Mouse (Mus musculus): Measurements from ENCODE around the gene Golgb1.

DNA sequence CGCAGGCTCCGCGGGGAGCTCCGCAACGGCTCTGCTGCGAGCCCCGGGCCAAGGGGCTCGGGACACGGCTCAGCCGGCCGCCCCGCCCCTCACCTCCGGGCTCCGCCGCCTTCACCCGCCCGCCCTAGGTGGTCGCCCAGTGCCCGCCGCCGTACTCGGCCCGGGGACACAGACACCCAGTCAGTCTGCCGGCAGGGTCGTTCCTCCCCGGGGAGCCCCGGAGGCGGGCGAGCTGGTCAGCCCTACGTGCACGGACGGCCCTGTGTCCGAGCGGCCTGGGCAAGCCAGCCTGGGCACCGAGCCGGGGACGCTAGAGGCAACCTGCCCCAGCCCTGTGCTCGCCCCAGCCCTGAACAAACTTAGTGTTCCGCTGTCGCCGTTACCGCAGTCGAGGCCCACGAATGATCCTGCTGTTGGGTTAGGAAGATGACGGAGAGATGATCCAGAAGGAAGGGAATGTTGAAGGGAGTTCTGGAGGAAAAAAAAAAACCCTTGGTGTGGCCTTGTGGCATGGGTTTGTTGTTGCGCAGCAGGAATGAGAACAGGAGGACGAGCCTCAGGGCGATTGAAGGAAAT, 424 bp downstream of the Golgb1 start:
- no peak for TF ChIP-seq CTCF (IDR thresholded peaks at IDR 0.05; ENCODE audit: extremely low read depth, insufficient read length, insufficient replicate concordance, low read depth, low read length)
- TF ChIP-seq POLR2A (IDR thresholded peaks at IDR 0.05; ENCODE audit: low read depth, low read length) = no peak

Measured in small intestine, adult 2 months (tissue).